Mouse (Mus musculus) urinary bladder, postnatal 0 days (tissue): ENCODE measurements around the gene Asb2. TPM values are rescaled to one million over a fixed set of nuclear protein-coding genes. Genes with fewer than 3 reads are reported as not detected.

Experiments used
- polyA plus RNA-seq: library from polyadenylated mRNA; unstranded; fragments of >200 nt; fragmentation: Nextera tagmentation; extraction: Ambion mirVana; gene quantifications from 2 replicates; pipeline ENCODE4 v1.2.1, GENCODE M21; 2015

The Asb2 gene
- 58.8 and 63.2 TPM in 2 replicates for polyA plus RNA-seq

DNA sequence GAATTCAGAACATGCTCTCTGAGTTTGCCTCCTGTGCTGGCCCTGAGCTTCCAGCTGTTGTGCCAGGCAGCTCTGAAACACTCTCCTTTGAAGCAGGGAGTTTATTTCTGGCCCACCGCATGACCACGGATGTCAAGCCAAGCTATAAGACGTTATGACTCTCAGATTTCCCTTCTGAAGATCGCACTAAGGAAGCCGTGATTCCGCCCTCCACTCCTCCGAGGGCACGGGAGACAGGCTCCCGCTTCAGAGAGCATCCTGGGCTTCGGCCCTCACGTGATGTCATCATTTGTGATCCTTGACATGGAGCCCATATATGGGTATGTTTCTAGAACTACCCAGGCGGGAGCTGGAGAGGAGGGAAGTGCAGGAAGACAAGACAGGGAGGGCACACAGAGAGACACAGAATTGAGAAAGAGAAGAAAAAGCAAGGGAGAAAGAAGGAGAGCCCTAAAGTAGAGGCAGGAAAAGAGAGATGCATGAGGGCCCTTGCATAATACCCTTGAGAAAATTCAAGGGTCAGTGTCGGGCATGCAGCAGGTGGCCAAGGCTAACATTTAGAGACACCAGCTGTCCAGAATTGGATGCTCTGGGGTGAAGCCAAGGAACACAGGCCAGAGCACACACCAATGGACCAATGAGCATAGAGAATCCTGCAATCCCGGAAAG, at the start of gene Asb2:
Gene Asb2 (minus strand): TSS at position 256 of the 669 bp plus-strand sequence.

DNA sequence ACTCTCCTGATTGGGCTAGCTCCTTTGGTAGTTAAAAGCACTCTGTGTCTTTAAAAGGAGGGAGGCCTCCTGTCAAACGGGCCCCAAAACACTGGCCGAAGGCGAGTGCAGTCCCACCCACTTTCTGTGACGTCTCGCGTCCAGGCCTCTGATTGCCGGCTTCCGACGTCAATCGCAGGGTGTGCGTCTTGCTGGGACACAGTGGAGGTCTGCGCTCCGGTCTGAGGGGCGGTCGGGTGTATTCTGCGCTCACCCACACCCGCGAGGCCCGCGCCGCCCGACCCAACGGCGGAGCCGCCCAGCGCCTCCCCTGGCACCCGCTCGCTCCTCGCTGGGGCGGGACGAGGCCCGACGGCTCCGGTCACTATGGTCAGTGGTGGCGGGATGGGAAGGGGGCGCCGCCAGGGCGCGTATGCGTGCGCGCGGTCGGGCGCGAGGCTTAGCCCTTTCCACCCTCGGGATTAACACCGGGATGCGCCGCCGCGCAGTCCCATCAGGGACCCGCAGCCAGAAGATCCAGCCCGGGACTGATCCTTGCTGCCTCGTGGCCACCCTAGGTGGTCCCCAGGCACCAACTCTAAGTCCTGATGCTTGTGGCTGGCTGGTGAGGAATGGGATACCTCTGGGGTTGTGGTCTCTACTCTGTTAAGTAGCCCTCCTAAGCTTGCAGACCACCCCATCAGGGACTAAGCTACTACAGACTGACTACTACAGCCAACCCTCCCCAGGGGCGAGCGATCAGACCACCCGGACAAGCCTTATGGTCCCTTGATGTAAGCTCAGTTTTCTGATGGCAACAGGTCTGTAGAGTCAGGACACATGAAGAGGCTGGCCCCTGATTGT, 32.9 kb upstream of the Asb2 start, which contains the start of gene Otub2:
Gene Otub2 (plus strand): TSS at position 178 of the 843 bp plus-strand sequence.

DNA sequence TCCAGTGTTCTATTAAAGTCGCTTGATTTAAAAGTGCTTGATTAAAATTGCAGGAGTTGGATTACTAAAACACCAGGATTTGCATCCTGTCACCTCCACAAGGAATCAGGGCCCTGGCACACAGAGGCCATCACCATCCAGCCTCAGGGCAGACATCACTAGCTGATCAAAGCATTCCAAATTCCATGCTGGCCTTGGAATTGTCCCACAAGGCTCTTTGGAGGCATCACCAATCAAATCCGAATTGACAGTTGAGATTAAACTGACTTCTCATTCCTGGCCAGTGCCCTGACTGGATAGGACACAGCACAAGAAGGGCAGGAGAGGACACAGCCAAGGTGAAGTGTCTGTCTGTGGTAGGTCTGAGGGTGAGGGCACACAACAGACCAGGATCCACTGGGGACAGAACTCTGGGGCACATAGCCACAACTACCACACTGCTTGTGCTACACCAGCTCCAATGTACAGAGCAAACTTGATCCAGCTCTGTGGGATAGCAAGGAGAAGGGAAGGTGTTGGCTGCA, 45.0 kb downstream of the Asb2 start, which contains the start of gene Fam181a:
Gene Fam181a (plus strand): TSS at position 232 of the 524 bp plus-strand sequence.

Other genes with a start within 250 kb of the Asb2 start
- 0.52 and 0.98 TPM in 2 replicates for gene Prima1, start 113.9 kb downstream of the Asb2 start, polyA plus RNA-seq
- not detected in 2 replicates for gene Fam181a, start 45.0 kb downstream of the Asb2 start, polyA plus RNA-seq
- gene Otub2, start 32.7 kb upstream of the Asb2 start, polyA plus RNA-seq = 6.3 and 6.9 TPM in 2 replicates
- gene 9330161L09Rik, start 51.8 kb upstream of the Asb2 start, polyA plus RNA-seq = 0.16 and 0.22 TPM in 2 replicates
- 65.1 and 74.4 TPM in 2 replicates for gene Ddx24, start 69.8 kb upstream of the Asb2 start, polyA plus RNA-seq
- 98.4 and 105 TPM in 2 replicates for gene Ifi27, start 78.2 kb upstream of the Asb2 start, polyA plus RNA-seq
- 245 and 297 TPM in 2 replicates for gene Ifi27l2a, start 87.7 kb upstream of the Asb2 start, polyA plus RNA-seq
- 0.35 and 0.53 TPM in 2 replicates for gene Ifi27l2b, start 101.2 kb upstream of the Asb2 start, polyA plus RNA-seq
- 0.75 and 0.95 TPM in 2 replicates for gene Ppp4r4, start 176.3 kb upstream of the Asb2 start, polyA plus RNA-seq